Mouse (Mus musculus) MEL-GATA-1-ER (cell line): Measurements from ENCODE around the gene Cfl1.
A peak's percentile ranks its signal among the peaks of the same experiment; 100 is the strongest.

Experiments used
- DNase-seq: peaks from one replicate; pipeline ENCODE4 v3.0.0-alpha.2; 2012; ENCODE audit warnings: low read depth; ENCODE audit errors: extremely low read depth

Cfl1 gene

GRCm38 (mm10) chr19:5529325-5530137 lies 39.3 kb downstream of the Cfl1 start:
- DNase-seq = peak; percentile 45

DNA sequence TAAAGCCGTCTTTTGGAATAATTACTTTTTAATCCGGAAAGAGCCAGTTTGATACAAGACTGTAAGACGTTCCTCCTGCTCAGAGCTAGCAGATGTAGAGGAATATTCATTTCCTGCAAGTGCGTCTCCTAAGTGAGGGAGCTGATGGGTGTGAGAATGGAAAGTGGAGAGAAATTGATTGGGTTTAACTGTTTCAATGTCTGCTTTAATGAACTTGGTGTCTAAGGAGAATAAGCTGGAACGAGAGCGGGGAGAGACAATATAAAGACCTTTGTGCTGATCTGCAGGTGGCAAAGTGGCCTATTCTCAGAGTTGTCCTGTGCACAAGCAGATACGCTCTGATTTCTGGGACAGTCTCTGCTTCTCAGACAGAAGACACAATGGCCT lies 39.9 kb downstream of the Cfl1 start:
- no peak for DNase-seq

DNA sequence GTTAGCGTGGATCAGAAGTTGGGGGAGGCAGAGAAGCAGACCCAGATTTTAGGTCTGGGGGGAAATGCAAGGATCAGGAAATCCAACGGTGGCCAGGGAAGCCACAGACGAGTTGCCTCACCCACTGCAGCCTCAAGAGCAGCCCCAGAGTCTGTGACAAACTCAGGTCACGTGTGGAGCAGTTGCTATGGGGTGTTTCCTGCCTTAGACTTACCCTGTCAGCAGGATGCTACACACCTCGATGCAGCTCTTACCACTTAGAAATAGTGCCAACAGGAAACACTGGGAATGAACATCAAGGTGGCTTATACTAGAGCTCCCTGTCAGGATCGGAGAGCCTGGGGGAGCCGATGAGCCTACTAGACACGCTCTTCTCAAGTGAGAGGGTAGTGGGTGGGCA lies 42.3 kb downstream of the Cfl1 start:
- DNase-seq = no peak

- DNase-seq = no peak
Observed at GRCm38 (mm10) chr19:5538786-5539185, 48.5 kb downstream of the Cfl1 start.

DNA sequence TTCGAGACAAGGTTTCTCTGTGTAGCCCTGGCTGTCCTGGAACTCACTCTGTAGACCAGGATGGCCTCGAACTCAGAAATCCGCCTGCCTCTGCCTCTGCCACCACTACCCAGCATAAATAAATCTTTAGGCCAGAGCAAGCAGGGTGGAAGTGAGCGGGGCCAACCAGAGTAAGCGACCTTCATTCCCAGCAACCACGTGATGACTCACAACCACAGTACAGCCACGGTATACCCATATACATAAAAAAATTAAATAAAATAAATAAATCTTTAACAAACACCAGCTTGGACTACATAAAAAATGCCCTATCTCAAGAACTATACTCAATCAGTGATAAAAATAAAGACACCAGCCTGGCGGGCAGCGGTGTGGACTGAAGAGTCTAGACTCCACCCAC lies 53.1 kb downstream of the Cfl1 start:
- no peak for DNase-seq

DNA sequence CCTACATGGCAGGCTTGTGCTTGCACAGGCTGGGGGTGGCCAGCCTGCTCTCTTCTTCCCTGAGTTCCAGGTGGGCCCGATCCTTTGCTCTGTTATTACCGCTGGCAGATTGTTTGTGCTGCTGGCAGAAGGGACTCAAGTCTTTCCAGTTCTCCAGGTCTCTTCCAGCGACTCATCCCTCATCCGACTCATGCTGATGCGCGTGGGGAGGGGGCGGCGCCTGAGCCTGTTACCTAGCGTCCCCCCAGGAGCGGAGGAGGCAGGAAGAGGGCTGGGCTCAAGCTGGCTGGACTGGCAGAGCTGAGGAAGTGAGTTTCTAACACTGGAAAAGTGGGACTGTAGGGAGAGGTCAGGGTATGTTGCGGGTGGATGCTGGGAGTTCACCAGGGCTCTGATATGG lies 53.8 kb downstream of the Cfl1 start:
- DNase-seq = no peak
